Mouse (Mus musculus) midbrain, embryonic 13.5 days (tissue): ENCODE measurements around the gene A730071L15Rik. TPM values are rescaled to one million over a fixed set of nuclear protein-coding genes. Genes with fewer than 3 reads are reported as not detected.
A peak's percentile ranks its signal among the peaks of the same experiment; 100 is the strongest.

Experiments used
- ATAC-seq: fragments of 200-750 bp; cut with Nextera tagmentation; 2 replicates; pipeline ENCODE4 v1.8.0; 2017; ENCODE audit warnings: mild to moderate bottlenecking, moderate TSS enrichment, moderate library complexity
- H3K27ac ChIP-seq: fragments of 300-500 bp; sonication (generic); 2 replicates; pipeline ENCODE4 v1.5.1; 2015; ENCODE audit warnings: inconsistent platforms, mild to moderate bottlenecking, moderate library complexity
- H3K27me3 ChIP-seq: fragments of 300-500 bp; sonication (generic); 2 replicates; pipeline ENCODE4 v1.6.1; 2015; ENCODE audit warnings: mild to moderate bottlenecking, inconsistent platforms
- H3K36me3 ChIP-seq: fragments of 300-500 bp; sonication (generic); 2 replicates; pipeline ENCODE4 v1.6.1; 2015; ENCODE audit warnings: mild to moderate bottlenecking, inconsistent platforms
- H3K4me1 ChIP-seq: fragments of 300-500 bp; sonication (generic); replicated peaks from 2 replicates; pipeline ENCODE4 v1.6.1; 2015; ENCODE audit warnings: inconsistent platforms
- H3K4me2 ChIP-seq: fragments of 300-500 bp; sonication (generic); replicated peaks from 2 replicates; pipeline ENCODE4 v1.6.1; 2015; ENCODE audit warnings: moderate library complexity, mild to moderate bottlenecking, inconsistent platforms
- H3K4me3 ChIP-seq: fragments of 300-500 bp; sonication (generic); replicated peaks from 2 replicates; pipeline ENCODE4 v1.5.1; 2015; ENCODE audit warnings: mild to moderate bottlenecking, inconsistent platforms
- H3K9ac ChIP-seq: fragments of 300-500 bp; sonication (generic); replicated peaks from 2 replicates; pipeline ENCODE4 v1.6.1; 2015; ENCODE audit warnings: mild to moderate bottlenecking, inconsistent platforms
- H3K9me3 ChIP-seq: fragments of 300-500 bp; sonication (generic); 2 replicates; pipeline ENCODE4 v1.6.1; 2016; ENCODE audit warnings: mild to moderate bottlenecking, inconsistent platforms
- WGBS: fragments of 180-500 bp; shearing (Covaris S2); methylation state at CpG from one replicate; pipeline ENCODE4 v1.1.7; 2015; 5-methylcytosine and 5-hydroxymethylcytosine counted together
- polyA plus RNA-seq: library from polyadenylated mRNA; unstranded; fragments of >200 nt; fragmentation: Nextera tagmentation; extraction: Ambion mirVana; gene quantifications from 2 replicates; pipeline ENCODE4 v1.2.1, GENCODE M21; 2015

The A730071L15Rik gene
- polyA plus RNA-seq, 1 experiment from 2014 or later, result 0.59 TPM

DNA sequence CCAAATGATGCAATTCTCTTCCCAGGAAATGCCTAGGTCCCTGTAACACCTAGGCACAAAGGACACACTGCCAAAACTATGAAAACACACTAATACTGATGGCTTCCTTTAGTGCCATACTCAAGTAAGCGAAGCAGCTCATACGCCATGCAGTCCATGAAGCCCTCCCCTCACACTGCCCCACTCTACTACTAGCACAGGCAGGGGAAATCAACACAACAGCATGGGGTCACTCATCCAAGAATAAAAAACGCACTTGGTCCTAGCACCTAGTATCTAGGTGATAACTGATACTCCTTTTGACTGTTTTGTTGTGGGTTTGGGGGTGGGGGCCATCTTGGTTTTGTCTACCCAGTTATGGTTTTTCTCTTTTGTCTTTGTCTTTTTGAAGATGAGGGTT lies 12.4 kb upstream of the A730071L15Rik start:
- Histone ChIP-seq H3K9me3 (no peaks in the 10 kb centered on the region), H3K27ac (no peak overlapping the region), H3K4me2 (no peak overlapping the region), H3K36me3 (peaks cover 7% of the 10 kb centered on the region), H3K27me3 (no peaks in the 10 kb centered on the region), H3K4me3 (no peak overlapping the region), H3K9ac (no peak overlapping the region), H3K4me1 (peaks cover 24% of the 10 kb centered on the region)
- ATAC-seq, result peak; percentile 55
- WGBS, result 89% methylated on average over 3 of the region's 3 CpGs

GRCm38 (mm10) chr11:6187878-6188277 lies 12.0 kb upstream of the A730071L15Rik start:
- H3K27ac ChIP-seq, result no peak overlapping the region

GRCm38 (mm10) chr11:6196780-6197179 lies 3.0 kb upstream of the A730071L15Rik start:
- H3K4me1 ChIP-seq, result peaks cover 28% of the 10 kb centered on the region
- ATAC-seq, result no peak
- H3K27me3 ChIP-seq, result no peaks in the 10 kb centered on the region
- H3K36me3 ChIP-seq, result peaks cover 19% of the 10 kb centered on the region
- WGBS, result 94% methylated on average over 8 of the region's 8 CpGs
- H3K9ac ChIP-seq, result no peak overlapping the region
- H3K4me2 ChIP-seq, result no peak overlapping the region
- H3K4me3 ChIP-seq, result no peak overlapping the region
- H3K27ac ChIP-seq, result no peak overlapping the region
- no peaks in the 10 kb centered on the region for H3K9me3 ChIP-seq

More at GRCm38 (mm10) chr11:6187878-6188277, 12.0 kb upstream of the A730071L15Rik start:
- Histone ChIP-seq H3K27me3 (no peaks in the 10 kb centered on the region), H3K36me3 (peaks cover 11% of the 10 kb centered on the region), H3K4me1 (peaks cover 21% of the 10 kb centered on the region), H3K4me2 (no peak overlapping the region), H3K9me3 (no peaks in the 10 kb centered on the region), H3K4me3 (no peak overlapping the region), H3K9ac (no peak overlapping the region)
- WGBS, result 14% methylated on average over 2 of the region's 2 CpGs
- peak; percentile 62; the same call in 1 of the 2 replicates for ATAC-seq

- peak overlapping the region; percentile 93 for H3K4me3 ChIP-seq
Observed at GRCm38 (mm10) chr11:6198449-6198848, 1.4 kb upstream of the A730071L15Rik start.

GRCm38 (mm10) chr11:6200087-6200569 lies 299 bp downstream of the A730071L15Rik start, which contains the start of gene Nudcd3:
Gene Nudcd3, minus strand, starts transcription at chr11:6200415.
- Histone ChIP-seq H3K4me2 (peak within 1 kb of the TSS; percentile 81), H3K4me3 (peak within 1 kb of the TSS; percentile 93), H3K9me3 (no peaks in the 10 kb centered on the region), H3K36me3 (0 out of 2 replicates have a peak, but pooled peaks cover 4% of the 10 kb centered on the region), H3K27ac (peak within 1 kb of the TSS; percentile 94), H3K27me3 (no peaks in the 10 kb centered on the region), H3K4me1 (peaks cover 28% of the 10 kb centered on the region), H3K9ac (peak within 1 kb of the TSS; percentile 95)
- WGBS, result under 1% methylated on average over 37 of the region's 39 CpGs
- peak; percentile 97 for ATAC-seq

More at GRCm38 (mm10) chr11:6198449-6198848, 1.4 kb upstream of the A730071L15Rik start:
- H3K4me1 ChIP-seq, result peaks cover 28% of the 10 kb centered on the region
- WGBS, result 97% methylated on average over 4 of the region's 4 CpGs
- no peak overlapping the region for H3K9ac ChIP-seq
- H3K4me2 ChIP-seq, result peak overlapping the region; percentile 81
- no peaks in the 10 kb centered on the region for H3K9me3 ChIP-seq
- no peak overlapping the region for H3K27ac ChIP-seq
- ATAC-seq, result no peak
- no peaks in the 10 kb centered on the region for H3K27me3 ChIP-seq
- H3K36me3 ChIP-seq, result 0 out of 2 replicates have a peak, but pooled peaks cover 4% of the 10 kb centered on the region

DNA sequence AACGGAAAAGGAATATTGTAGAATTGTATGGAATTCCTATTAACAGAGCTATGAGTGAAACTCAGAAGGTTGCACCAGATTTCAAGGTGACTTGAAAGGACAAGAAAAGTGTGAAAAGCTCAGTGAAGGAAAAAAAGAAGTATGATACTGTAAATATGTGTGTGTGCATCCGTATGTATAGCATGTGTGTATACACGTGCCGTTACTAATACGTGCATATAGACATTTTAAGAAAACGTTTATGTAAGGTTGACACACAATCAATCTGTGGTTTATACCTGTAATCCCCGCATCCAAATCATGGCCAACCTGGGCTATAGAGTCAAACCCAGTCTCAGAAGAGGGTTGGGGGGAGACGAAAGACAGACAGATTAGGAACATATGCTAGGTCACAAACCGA lies 741 bp downstream of the A730071L15Rik start:
- H3K27me3 ChIP-seq, result no peaks in the 10 kb centered on the region
- peaks cover 28% of the 10 kb centered on the region for H3K4me1 ChIP-seq
- peak overlapping the region; percentile 93 for H3K4me3 ChIP-seq
- peak; percentile 32 for ATAC-seq
- 27% methylated on average over 9 of the region's 9 CpGs for WGBS
- no peaks in the 10 kb centered on the region for H3K9me3 ChIP-seq
- 0 out of 2 replicates have a peak, but pooled peaks cover 4% of the 10 kb centered on the region for H3K36me3 ChIP-seq
- peak overlapping the region; percentile 94 for H3K27ac ChIP-seq
- peak overlapping the region; percentile 81 for H3K4me2 ChIP-seq
- H3K9ac ChIP-seq, result peak overlapping the region; percentile 95

- Histone ChIP-seq H3K4me3 (no peak overlapping the region), H3K9me3 (peaks cover 13% of the 10 kb centered on the region; the same call in 1 of the 2 replicates), H3K36me3 (no peaks in the 10 kb centered on the region), H3K27ac (no peak overlapping the region), H3K27me3 (no peaks in the 10 kb centered on the region), H3K4me2 (no peak overlapping the region), H3K4me1 (no peaks in the 10 kb centered on the region), H3K9ac (no peak overlapping the region)
- no peak for ATAC-seq
- 86% methylated on average over 2 of the region's 2 CpGs for WGBS
Observed at GRCm38 (mm10) chr11:6207090-6207489, 7.3 kb downstream of the A730071L15Rik start.

DNA sequence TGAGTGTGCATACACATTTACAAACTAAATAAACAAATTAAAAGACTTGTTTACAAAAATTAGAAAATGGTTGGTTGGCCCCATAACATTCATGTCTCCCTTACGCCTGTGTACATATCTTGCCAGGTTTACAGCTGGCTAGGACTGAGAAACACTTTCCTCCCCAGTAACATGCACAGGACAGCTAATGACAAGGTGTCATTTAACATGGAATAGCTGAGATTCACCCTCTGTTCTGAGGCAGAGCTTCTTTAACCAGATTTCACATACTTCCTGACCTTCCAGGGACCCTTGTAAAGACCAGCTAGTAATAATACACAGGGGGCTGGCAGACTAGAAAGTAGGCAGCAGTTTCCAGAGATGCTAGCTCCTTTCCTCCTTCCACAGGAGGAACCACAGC lies 8.3 kb downstream of the A730071L15Rik start:
- no peaks in the 10 kb centered on the region for H3K36me3 ChIP-seq
- H3K4me3 ChIP-seq, result no peak overlapping the region
- ATAC-seq, result no peak
- H3K9ac ChIP-seq, result no peak overlapping the region
- WGBS, result 87% methylated on average over 1 of the region's 1 CpGs
- H3K4me1 ChIP-seq, result no peaks in the 10 kb centered on the region
- no peaks in the 10 kb centered on the region for H3K27me3 ChIP-seq
- no peak overlapping the region for H3K4me2 ChIP-seq
- H3K9me3 ChIP-seq, result peaks cover 13% of the 10 kb centered on the region; the same call in 1 of the 2 replicates
- no peak overlapping the region for H3K27ac ChIP-seq

- H3K4me1 ChIP-seq, result no peaks in the 10 kb centered on the region
- H3K9ac ChIP-seq, result no peak overlapping the region
- no peaks in the 10 kb centered on the region for H3K27me3 ChIP-seq
- H3K9me3 ChIP-seq, result no peaks in the 10 kb centered on the region
- no peak for ATAC-seq
- H3K4me2 ChIP-seq, result no peak overlapping the region
- H3K27ac ChIP-seq, result no peak overlapping the region
- H3K36me3 ChIP-seq, result no peaks in the 10 kb centered on the region
- no peak overlapping the region for H3K4me3 ChIP-seq
- WGBS, result 54% methylated on average over 3 of the region's 3 CpGs
Observed at GRCm38 (mm10) chr11:6216834-6217233, 17.0 kb downstream of the A730071L15Rik start.

GRCm38 (mm10) chr11:6218189-6218896 lies 18.5 kb downstream of the A730071L15Rik start:
- Histone ChIP-seq H3K4me1 (no peaks in the 10 kb centered on the region), H3K9ac (no peak overlapping the region), H3K27ac (no peak overlapping the region), H3K27me3 (no peaks in the 10 kb centered on the region), H3K36me3 (no peaks in the 10 kb centered on the region), H3K9me3 (no peaks in the 10 kb centered on the region), H3K4me3 (no peak overlapping the region), H3K4me2 (no peak overlapping the region)
- WGBS, result 86% methylated on average over 11 of the region's 11 CpGs
- ATAC-seq, result no peak

DNA sequence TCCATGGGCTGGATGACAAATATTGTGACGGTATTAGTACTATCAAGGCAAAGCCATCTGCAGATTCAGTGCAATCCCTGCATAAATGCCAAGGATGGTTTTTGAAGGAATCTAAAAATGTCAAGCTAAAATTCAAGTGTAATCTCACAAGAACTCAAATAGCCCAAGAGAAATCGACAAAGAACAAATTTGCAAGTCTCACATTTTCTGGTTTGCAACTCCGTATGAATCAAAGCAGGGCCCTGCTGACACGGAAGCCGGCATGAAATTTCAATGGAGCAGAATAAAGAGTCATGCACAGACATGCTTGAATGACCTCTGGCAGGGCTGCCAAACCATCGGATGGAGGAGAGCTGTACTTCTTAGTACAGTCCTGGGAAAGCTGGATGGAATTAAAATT lies 20.1 kb downstream of the A730071L15Rik start:
- no peak overlapping the region for H3K9ac ChIP-seq
- H3K4me1 ChIP-seq, result no peaks in the 10 kb centered on the region
- H3K4me2 ChIP-seq, result no peak overlapping the region
- no peaks in the 10 kb centered on the region for H3K27me3 ChIP-seq
- H3K36me3 ChIP-seq, result no peaks in the 10 kb centered on the region
- ATAC-seq, result no peak
- 77% methylated on average over 6 of the region's 6 CpGs for WGBS
- H3K4me3 ChIP-seq, result no peak overlapping the region
- H3K27ac ChIP-seq, result no peak overlapping the region
- H3K9me3 ChIP-seq, result no peaks in the 10 kb centered on the region

DNA sequence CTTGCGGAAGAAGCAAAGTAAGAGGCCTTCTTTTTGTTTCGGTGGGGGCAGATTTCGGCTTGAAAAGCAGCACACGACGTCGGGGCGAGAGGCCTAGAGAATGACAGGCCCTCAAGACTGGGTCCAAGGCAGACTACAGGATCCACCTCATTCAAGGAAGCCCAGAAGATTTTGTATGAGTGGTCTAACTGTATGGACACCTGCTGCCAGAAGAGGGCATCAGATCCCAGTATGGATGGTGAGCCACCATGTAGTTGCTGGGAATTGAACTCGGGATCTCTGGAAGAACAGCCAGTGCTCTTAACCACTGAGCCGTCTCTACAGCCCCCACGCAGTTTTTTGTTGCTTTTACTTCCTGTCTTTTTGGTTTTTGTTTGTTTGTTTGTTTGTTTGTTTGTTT lies 22.4 kb downstream of the A730071L15Rik start:
- Histone ChIP-seq H3K9ac (no peak overlapping the region), H3K36me3 (no peaks in the 10 kb centered on the region), H3K4me1 (no peaks in the 10 kb centered on the region), H3K4me3 (no peak overlapping the region), H3K27me3 (no peaks in the 10 kb centered on the region), H3K9me3 (no peaks in the 10 kb centered on the region), H3K4me2 (no peak overlapping the region), H3K27ac (no peak overlapping the region)
- no peak for ATAC-seq
- 94% methylated on average over 10 of the region's 10 CpGs for WGBS
